Mouse (Mus musculus) retina, embryonic 14.5 days (tissue): Measurements from ENCODE around the gene Zfp708.
"Not testable (repeated sequence)": the region's sequence is repeated elsewhere in the genome, so short reads cannot be mapped to it uniquely, and the experiment has no call there.

ENCODE experiments used
- DNase-seq: peaks from one replicate; pipeline ENCODE4 v3.0.0-alpha.2; 2015; ENCODE audit warnings: low spot score

The Zfp708 gene

GRCm38 (mm10) chr13:67097876-67098275 lies at the start of gene Zfp708:
TSS of gene Zfp708 (minus strand) at chr13:67097976.
- DNase-seq: no peak

GRCm38 (mm10) chr13:67128038-67128721 lies 30.4 kb upstream of the Zfp708 start:
- DNase-seq: peak; percentile 91

- DNase-seq: peak; percentile 2
These were observed 29.7 kb upstream of the Zfp708 start for GRCm38 (mm10) chr13:67127507-67127906.

GRCm38 (mm10) chr13:67124460-67124859 lies 26.7 kb upstream of the Zfp708 start:
- DNase-seq: no peak

GRCm38 (mm10) chr13:67121360-67121759 lies 23.6 kb upstream of the Zfp708 start, which contains the start of gene Zfp759:
TSS of gene Zfp759 (plus strand) at chr13:67121660.
- not testable (repeated sequence) for DNase-seq

- DNase-seq: not testable (repeated sequence)
These were observed 18.4 kb upstream of the Zfp708 start, which contains the start of gene Rslcan18 for GRCm38 (mm10) chr13:67116163-67116562. TSS of gene Rslcan18 (minus strand) at chr13:67116263.

GRCm38 (mm10) chr13:67113287-67113686 lies 15.5 kb upstream of the Zfp708 start:
- DNase-seq: no peak

GRCm38 (mm10) chr13:67112096-67112495 lies 14.3 kb upstream of the Zfp708 start:
- no peak for DNase-seq

GRCm38 (mm10) chr13:67108821-67109206 lies 11.0 kb upstream of the Zfp708 start:
- DNase-seq: no peak

GRCm38 (mm10) chr13:67108194-67108820 lies 10.5 kb upstream of the Zfp708 start, which contains the start of gene Gm28557:
TSS of gene Gm28557 (minus strand) at chr13:67108604.
- DNase-seq: peak; percentile 98

GRCm38 (mm10) chr13:67107681-67108080 lies 9.9 kb upstream of the Zfp708 start:
- DNase-seq: no peak

- no peak for DNase-seq
These were observed 7.6 kb downstream of the Zfp708 start for GRCm38 (mm10) chr13:67090154-67090553.

GRCm38 (mm10) chr13:67081946-67082345 lies 15.8 kb downstream of the Zfp708 start:
- no peak for DNase-seq

- peak; percentile 72 for DNase-seq
These were observed 16.5 kb downstream of the Zfp708 start for GRCm38 (mm10) chr13:67081142-67081713.

GRCm38 (mm10) chr13:67077244-67077643 lies 20.5 kb downstream of the Zfp708 start:
- no peak for DNase-seq

GRCm38 (mm10) chr13:67072786-67073185 lies 25.0 kb downstream of the Zfp708 start:
- DNase-seq: no peak

GRCm38 (mm10) chr13:67065386-67065785 lies 32.4 kb downstream of the Zfp708 start:
- no peak for DNase-seq

GRCm38 (mm10) chr13:67062427-67062826 lies 35.3 kb downstream of the Zfp708 start:
- DNase-seq: no peak

- DNase-seq: peak; percentile 92
These were observed 36.9 kb downstream of the Zfp708 start, which contains the start of gene Zfp712 for GRCm38 (mm10) chr13:67060786-67061358. TSS of gene Zfp712 (minus strand) at chr13:67061170.

GRCm38 (mm10) chr13:67060161-67060785 lies 37.5 kb downstream of the Zfp708 start:
- peak; percentile 21 for DNase-seq
